Mouse (Mus musculus): ENCODE results near the gene Atic. TPM values are rescaled to one million over a fixed set of nuclear protein-coding genes. Genes with fewer than 3 reads are reported as not detected.
A peak's percentile ranks its signal among the peaks of the same experiment; 100 is the strongest.

Atic gene
- total RNA-seq (2022): 10 to 100 TPM; 37.2 to 42.0 (median 38.5) TPM

DNA sequence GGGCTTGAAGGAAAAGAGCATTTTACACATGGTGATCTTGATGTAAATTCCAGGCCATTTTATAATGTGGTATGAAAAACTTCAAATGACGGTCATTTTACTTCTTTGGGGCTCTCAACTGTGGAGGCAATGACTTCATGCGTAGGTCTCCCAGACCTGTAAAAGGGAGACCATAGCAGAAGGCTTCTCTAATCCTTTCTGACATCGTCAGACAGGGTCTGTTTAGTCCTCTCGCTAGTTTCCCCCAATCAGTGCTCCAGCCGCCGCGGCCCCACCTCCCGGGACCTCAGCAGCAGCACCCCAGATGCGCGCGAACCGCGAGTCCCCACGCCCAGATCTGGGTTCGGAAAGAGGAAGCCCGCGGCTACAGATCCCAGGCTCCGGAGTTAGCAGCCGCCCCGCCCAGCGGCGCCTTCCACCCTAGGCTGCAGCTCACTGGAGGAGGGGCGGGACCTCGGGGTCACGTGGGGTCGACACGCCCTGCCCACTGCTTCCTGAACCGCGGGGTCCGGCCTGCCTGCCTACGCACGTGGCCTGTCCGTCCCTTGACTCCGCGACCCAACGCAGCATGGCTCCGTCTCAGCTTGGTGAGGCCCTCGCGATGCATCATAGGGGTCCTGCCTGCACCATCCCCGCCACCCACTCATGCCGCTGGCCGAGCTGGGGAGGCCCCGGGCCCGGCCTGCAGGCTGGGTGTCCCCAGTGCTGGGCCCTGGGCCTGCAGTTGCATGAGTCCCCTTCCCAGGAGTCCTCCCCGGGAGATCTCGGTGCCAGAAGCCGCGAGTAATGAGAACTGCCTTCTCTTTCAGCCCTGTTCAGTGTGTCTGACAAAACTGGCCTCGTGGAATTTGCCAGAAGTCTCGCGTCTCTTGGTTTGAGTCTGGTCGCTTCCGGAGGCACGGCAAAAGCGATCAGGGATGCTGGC, at the start of gene Atic:
Atic (plus strand) TSS at position 463 of the 925 bp plus-strand sequence.
- DNase-seq (ENCODE audit: low spot score in 2 of 2): peak; percentile 74 to 78

DNA sequence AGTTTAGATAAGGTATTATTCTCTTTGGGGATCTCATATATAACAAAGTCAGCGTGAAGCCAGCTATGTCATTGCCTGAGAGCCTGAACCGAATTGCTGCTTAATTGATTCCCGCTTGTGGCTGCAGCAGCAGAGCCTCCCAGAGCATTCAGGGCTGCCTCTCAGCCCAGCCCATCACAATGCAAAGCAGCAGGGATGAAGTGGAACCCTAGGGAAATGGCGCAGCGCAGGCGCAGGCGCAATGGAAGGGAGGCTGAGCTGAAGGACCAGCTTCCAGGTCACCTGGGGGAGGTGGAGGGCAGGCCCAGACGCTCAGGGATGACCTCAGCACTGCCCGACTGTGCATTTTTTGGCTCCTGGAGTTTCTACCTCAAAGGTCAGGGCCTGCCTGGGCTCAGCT, 49.7 kb upstream of the Atic start:
- DNase-seq (ENCODE audit: low spot score in 2 of 2): no peak

DNA sequence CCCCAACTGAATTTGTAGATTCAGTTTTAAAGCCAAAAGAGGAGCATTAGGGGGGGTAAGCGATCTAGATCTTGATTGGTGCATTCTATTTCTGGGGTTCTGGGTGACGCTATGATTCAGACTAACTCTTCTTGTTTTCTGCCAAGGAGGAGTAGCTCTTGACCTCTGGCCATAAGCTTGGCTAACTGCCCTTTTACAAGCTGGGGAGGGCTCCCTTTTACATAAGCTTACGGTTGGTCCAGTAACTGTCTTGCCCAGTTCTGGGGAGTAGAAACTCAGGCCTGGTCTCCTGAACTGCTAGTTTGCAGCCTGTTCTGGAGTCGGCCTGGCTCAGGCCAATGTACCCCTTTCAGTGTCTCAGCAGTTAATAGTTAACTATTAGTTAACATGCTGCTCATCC, 41.9 kb upstream of the Atic start:
- DNase-seq (ENCODE audit: low spot score in 2 of 2): no peak

DNA sequence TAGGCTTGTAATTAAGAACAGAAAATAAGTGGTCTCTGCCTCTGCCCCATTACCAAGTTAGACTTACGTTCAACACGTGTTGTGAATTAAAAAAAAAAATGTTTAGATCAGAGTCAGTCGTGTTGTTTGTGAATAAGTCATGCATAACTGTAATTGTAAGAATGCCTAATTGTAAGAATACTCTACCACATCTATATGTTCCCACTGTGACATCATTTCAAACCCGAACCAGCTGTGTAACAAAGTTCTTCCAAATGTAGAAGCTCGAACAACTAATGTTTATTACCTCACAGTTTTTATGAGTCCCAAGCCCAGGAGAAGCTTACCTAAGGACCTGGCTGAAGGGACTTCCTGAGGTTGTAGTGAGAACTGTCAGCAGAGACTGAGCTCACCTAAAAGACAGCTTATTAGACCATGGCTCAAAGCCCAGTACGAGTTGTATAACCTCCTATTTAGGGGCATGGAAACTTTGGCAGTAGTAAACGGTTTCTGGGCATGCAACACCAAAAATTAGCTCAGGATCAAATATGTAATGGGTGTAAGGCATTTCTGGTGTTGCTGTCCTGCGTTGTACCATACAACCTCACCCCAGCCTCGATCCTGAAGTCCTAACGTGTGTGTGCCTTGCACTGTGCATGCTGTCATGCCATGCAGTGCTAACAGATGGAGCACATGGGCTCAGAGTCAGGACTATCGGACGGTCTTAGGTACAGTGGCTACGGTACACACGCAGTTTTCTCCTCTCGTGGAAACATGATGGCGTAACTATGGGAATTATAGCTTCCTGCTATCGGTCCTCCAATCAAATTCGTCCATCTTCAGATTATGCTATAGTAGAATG, 27.9 kb upstream of the Atic start:
- no peak for DNase-seq (ENCODE audit: low spot score in 2 of 2)

DNA sequence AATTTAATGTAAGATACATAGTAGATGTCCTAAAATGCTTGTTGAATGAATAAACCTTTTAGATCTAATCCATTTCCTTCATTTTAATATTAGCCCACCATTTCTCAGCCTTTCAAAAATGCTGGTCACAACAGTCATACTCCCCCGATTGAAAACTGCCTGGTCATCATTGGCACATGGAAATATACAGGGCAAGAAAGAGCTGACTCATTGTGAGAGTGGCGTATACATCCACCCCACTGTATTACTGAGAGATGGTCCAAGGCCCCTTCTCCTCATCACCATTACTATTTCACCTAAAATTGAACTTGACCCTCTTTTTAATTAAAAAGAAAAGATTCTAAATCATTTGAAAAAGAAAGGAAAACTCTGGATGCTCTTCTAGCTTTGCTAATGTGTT, 26.2 kb upstream of the Atic start:
- DNase-seq (ENCODE audit: low spot score in 2 of 2): no peak

DNA sequence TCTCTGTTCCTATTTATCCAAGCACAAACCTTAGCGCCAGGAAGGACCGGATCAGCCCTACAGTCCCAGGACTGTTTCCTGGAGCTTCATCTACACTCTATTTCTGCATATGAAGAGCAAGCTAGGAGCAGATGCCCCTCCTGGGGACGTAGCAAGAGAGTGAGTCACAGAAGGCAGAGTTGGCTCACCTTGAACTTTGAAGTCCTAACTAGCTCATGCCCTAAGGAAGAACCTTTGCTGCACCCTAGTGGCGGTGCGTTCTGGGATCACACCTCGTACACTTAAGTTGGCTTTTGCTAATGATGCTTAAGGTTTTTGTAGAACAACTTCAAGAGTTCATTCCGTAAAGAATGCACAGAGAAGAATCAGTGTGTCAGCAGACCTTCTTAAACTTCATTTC, 25.3 kb upstream of the Atic start:
- DNase-seq (ENCODE audit: low spot score in 2 of 2): peak in 1 of 2 experiments; percentile 10

DNA sequence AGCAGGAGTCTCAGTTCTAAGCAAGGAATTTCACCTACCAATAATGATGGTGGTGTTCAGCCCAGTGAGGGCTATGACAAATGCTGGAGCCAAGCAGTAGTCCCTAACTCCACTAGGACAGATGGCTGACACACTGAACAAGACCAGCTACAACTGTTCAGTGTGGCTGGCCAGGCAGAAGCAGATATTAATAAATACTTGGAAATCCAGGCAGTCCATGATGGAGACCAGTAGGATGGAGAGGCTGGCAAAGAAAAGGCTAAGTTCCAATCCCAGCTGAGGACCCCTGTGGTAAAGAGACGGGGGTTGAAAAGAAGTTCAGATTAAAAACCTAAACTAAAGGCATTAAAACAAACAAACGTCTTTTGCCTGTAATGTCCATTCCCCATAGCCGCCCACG, 17.3 kb upstream of the Atic start:
- no peak for DNase-seq (ENCODE audit: low spot score in 2 of 2)

DNA sequence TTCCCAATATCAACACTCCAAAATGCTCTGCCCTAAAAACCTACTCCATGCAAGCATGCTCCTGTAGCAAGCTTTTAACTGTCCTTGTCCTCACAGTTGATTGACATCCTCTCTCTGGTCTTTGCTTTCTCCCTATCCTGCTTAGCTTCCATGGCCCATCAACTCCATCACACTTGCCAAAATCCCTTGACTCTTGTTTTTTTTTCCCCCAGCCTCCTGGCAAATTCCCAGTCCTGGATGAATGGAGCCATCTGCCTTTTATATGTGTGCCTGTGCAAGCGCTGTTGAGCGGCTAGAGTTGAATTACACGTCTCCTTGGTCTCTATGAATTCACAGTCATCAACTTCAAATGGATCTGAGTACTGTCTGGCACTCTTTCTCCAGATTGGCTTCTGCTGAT, 16.5 kb upstream of the Atic start:
- no peak for DNase-seq (ENCODE audit: low spot score in 2 of 2)

DNA sequence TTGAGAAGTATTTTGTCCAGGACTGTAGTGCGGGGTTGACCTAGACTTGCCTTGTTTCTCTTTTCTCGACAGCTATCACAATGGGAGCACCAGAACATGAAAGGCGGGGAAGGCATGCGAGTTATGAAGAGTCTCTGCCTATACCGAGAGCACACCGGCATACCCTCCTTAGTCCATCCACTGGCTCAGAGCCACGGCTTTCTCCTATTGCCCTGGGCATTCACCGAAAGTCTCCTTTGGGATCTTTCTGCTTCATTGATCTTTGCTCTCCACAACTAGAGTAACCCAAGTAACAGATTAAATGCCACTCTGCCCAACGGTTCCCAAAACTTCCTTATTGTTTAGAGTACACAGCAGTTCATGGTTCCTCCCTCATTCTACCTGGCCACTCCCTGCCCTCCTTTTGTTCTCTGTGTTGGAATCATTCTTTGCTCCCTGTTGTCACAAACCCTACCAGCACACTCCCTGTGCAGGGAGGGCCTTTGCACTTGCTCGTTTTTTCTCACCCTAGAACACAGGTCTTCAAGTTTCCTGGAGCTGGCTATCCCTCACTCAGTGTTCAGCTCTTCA, 6.2 kb upstream of the Atic start:
- no peak for DNase-seq (ENCODE audit: low spot score in 2 of 2)

DNA sequence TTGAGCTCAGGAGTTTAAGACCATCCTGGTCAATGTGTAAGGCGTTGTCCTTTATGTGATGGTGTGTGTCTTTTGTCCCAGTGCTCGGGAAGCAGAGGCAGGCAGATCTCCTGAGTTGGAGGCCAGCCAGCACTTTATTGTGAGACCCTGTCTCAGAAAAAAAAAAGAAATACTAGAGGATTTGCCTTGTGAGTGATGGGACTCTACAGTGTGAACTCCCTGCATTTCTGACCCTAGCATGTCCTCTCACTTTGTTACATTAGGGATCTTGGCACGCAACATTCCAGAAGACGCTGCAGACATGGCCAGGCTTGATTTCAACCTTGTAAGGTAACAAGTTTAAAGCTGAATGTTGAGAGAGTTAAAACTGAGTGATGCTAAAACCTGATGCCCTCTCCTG, 3.7 kb downstream of the Atic start:
- no peak for DNase-seq (ENCODE audit: low spot score in 2 of 2)

DNA sequence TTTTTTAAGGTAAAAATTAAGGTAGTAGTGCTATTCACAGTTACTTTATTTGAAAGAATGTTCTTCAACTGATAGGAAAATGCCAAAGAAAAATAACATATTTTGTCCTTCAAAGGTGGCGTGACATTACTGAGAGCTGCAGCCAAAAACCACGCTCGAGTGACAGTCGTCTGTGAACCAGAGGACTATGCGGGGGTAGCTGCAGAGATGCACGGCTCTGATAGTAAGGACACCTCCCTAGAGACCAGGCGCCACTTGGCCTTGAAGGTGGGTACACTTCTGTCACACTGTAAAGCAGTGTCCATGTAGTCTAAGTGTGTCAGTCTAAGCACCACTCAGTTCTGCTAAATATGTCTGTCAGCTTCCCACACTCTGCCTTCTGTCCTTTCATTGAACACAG, 7.3 kb downstream of the Atic start:
- no peak for DNase-seq (ENCODE audit: low spot score in 2 of 2)

DNA sequence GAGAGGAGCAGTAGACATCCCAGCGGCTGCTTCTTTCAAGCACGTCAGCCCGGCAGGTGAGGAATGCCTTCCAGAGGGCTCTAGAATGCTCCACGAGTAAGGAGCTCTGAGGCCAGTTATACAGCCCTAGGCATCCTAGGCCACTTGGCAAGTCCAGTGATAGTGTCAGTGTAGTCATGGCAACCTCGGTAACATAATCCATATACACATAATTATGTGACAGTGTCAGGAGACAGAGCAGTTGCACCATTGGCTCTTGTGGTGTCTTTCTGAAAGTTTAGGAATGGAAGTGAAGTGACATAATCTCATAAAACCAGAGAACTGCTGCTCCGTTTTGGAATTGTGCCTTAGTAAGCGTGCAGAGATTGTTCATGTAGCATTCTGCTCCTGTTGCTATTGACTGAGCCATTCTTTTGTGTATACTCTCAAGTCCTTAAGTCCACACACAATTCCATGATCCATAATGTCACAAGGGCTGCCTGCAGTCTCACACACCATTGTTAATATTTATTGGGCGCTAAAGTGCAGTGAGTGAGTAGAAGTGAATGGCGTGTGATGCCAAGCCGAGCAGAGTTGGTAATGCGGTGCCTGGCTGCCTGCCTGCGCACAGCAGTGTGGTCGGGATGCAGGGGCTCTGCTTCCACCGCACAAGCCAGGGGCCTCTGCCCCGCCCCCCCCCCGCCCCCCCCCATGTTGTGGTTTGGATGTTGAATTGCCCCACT, 11.1 kb downstream of the Atic start:
- no peak for DNase-seq (ENCODE audit: low spot score in 2 of 2)

DNA sequence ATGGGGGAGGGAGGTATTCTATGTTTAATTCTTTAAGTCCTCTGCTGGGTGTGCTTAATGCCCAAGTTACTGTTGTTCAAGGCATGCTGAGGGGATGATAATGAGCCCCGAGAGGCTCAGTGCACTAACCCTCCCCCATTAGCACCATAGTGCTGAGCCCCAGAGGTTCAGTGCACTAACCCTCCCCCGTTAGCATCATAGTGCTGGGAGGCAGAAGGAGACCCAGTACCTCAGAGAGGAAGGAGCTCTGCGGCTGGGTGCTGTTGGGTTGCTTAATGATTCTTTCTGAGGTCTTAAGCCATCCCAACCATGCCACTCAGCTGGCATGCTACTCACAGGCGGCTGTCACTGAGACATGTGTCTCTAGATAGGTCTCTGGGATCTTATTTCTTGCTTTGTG, 13.2 kb downstream of the Atic start:
- no peak for DNase-seq (ENCODE audit: low spot score in 2 of 2)

DNA sequence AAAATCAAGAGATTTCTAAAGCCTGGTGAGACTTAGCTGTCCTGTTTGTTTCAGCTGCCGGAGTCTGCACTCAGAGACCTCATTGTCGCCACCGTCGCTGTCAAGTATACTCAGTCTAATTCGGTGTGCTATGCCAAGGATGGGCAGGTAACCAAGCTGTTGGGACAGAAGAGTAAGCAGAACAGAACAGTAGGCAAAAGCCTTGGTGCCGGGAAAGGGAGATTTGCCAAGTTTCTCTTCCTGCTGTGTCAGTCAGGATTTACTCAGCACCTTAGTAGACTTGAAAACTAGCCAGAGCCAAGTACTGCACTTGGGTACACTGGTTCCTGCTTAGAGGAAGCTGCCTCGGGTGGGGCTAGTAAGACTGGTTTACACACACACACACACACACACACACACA, 19.0 kb downstream of the Atic start:
- no peak for DNase-seq (ENCODE audit: low spot score in 2 of 2)

DNA sequence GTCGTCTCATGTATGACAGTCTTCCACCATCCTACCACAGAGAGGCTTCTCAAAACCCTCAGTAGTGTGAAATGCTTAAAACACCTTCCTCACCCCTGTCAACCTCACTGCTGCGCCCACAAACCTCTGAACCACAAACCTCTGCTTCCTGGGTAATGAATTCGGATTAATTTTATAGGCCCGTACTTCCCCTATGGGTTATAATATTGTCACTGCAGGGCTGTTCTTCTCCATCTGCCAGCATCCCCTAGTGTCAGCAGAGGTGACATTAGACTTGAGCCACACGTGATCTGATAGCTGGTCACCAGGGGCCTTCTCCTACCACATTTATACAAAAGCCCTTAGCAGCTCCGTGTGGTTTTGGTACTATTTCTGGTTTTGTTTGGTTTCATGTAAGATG, 19.9 kb downstream of the Atic start:
- DNase-seq (ENCODE audit: low spot score in 2 of 2): no peak

DNA sequence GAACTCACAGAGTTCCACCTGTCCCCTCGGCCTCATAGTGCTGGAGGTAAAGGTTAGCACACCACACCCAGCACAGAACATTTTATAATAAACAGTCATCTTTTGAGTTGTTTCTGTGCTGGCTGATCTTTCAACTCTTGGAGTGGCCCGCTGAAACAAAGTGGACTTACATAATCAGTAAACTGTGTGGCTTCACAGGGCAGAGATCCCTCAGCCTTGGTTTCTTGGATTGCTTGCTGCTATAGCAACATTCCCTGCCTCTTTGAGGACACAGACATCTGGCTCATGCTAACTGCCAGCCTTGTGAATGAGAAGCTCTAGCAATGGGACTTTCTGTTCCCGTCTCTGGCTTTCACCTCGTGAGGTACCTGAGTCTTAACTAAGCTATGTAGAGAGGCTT, 22.6 kb downstream of the Atic start:
- DNase-seq (ENCODE audit: low spot score in 2 of 2): no peak

DNA sequence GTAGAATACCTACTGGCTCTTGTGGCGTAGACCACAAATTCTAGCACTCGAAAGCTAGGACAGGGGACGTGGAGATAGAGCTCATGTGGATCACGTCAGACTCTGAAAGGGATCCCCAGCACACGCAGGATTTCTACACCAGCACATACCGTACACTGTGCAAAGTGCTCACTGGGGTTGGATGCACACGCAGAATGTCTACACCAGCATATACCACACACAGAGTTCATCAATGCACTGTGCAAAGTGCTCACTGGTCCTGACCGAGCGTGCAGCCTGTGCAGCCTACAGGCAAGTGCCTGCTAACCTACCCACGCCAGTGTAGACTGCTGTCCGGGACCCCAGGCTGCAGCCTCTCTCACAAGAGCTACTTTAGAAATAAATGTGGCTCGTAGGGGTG, 23.5 kb downstream of the Atic start:
- DNase-seq (ENCODE audit: low spot score in 2 of 2): no peak

DNA sequence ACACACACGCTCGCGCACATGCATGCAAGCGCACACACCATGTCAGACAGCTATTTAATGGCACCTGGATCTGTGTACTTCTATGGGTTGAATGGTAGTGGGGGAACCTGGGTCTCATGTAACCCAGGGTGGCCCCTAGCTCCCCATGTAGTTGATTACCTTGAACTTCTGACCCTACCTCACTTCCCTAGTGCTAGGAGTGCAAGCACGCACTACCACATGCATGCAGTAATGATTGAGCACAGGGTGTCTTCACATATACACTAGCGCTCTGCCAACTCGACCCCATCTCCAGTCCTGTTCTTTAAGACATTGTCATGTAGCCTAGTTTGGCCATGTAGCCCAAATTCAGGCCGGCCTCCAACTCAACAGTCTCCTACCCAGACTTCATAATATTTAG, 26.4 kb downstream of the Atic start:
- no peak for DNase-seq (ENCODE audit: low spot score in 2 of 2)

DNA sequence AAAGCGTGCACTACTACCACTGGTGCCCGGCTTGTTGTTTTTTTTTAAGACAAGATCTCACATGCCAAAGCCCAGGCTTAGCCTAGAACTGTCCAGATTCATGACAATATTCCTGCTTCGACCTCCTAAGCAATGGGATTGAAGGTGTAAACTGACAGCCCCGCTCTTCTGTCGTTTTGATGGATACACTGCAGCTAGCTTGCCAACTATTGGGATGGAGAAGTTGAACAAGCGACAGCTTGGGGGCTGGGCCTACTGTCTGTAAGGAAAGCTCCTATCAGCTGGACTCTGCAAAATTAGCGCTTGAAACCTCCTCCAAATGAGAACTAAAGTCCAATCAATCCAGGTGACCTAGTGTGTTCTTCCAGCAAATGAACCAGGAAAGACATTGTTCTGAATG, 26.9 kb downstream of the Atic start:
- no peak for DNase-seq (ENCODE audit: low spot score in 2 of 2)

DNA sequence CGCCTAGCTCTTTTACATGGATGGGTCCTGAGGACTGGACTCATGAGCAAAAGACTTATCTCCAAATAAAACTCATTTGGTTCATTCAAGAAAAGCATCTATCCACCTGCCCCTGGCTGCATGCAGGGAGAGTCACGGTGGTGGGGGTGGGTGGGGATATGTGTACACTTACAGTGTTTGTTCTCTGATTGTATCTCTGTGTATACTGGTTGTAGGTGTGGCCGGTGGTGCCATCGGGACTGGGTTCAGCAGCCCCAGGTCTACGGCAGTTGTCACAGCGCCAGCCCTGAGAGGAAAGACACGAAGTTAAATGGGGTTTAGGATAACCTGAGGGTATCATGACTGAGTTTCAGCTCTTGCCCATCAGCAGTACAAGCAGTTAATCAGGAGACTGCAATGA, 29.7 kb downstream of the Atic start:
- no peak for DNase-seq (ENCODE audit: low spot score in 2 of 2)

DNA sequence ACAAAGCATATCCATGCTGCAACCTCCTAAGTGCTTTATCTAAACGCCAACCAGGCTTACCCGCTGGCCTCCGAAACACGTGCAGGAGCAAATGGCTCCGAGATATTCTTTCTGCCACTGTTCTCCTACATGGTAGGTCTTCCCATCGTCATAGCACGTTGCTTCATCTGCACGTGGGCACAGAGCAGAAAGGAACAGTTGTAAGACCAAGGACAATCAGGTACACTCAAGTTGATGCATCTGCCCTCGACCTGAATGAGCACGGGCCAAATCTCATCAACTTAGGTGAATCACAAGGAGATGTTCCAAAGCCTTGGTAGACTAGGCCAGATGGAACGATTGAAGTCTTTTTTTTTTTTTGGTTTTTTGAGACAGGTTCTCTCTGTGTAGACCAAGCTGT, 33.1 kb downstream of the Atic start:
- DNase-seq (ENCODE audit: low spot score in 2 of 2): no peak

DNA sequence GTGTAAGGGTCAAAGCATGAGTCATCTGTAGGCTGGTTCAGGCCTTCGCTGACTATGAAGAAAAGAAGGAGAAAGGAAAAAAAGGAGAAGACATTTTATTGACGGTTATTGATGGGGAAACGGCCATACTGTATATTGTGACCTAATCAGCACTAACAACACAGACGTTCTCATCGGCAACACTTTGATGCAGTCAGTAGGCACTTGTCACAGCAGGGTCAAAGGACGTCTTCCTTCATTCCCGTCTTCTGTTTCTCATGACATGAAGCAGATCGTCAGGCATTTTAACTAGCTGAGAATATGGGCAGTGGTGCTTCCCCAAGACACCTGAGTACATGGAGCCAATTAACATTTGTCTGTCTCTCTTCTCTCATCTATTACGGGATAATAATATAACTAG, 36.2 kb downstream of the Atic start:
- DNase-seq (ENCODE audit: low spot score in 2 of 2): no peak

Measured in layer of hippocampus, adult 8-10 months (tissue).